Mouse (Mus musculus): Measurements from ENCODE around the gene Dnajc25. TPM values are rescaled to one million over a fixed set of nuclear protein-coding genes. Genes with fewer than 3 reads are reported as not detected.

Dnajc25 gene
- polyA plus RNA-seq (2015; fragmentation: Nextera tagmentation; extraction: Ambion mirVana): 7.4 and 7.5 TPM in 2 replicates

DNA sequence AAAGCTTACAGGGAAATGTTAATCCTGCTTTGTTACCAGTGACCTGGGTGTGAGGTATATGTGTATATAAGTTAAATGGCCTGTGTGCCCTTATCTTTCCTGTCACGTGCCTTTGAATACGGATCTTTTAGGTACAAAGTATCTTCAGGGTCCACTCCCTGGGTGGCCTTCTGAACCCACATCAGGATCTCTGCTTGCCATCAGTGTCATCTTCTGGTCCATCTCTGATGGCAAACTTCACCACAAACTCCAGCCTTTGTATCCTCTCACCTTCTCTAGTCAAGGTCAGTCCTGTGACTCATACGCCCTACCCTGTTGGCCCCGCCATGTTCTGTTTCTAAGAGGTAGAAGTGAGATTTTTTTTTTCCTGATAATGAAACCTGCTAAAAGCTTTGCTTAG, at the start of gene Dnajc25:
Gene Dnajc25, plus strand, starts transcription at position 301 of the 400 bp plus-strand sequence.
- 90% methylated on average over 4 of the region's 4 CpGs for WGBS

DNA sequence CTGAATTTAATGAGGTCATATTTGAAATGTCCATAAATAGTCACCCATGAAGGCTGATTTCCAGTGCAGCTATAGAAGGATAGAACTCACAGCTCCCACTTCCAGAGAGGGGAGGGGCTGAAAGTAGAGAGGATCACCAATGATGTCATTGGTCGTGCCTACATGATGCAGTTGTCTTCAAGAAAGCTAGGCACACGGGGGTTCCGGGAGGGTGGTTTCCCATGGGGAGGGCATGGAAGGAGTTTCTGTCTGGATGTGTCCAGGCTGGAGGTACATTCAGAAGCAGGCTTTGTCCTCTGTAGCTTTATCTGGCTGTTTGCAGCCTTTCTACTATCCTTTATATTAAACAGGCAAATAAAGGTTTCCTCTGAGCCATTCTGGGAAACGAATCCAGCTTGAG, 46.5 kb upstream of the Dnajc25 start:
- Histone ChIP-seq H3K27ac (no peak overlapping the region), H3K27me3 (replicated peaks) (no peaks in the 10 kb centered on the region), H3K4me1 (peaks cover 13% of the 10 kb centered on the region), H3K36me3 (replicated peaks) (no peaks in the 10 kb centered on the region), H3K9ac (no peak overlapping the region), H3K9me3 (no peaks in the 10 kb centered on the region), H3K4me2 (no peak overlapping the region), H3K4me3 (no peak overlapping the region)
- 85% methylated on average over 4 of the region's 4 CpGs for WGBS
- no peak for ATAC-seq (replicated peaks)

More for the DNA sequence above, at the start of gene Dnajc25:
- ATAC-seq (replicated peaks): no peak
- H3K27me3 ChIP-seq (replicated peaks): no peaks in the 10 kb centered on the region
- no peak within 1 kb of the TSS for H3K9ac ChIP-seq
- no peaks in the 10 kb centered on the region for H3K4me1 ChIP-seq
- H3K27ac ChIP-seq: no peak within 1 kb of the TSS
- no peak within 1 kb of the TSS for H3K4me2 ChIP-seq
- no peaks in the 10 kb centered on the region for H3K36me3 ChIP-seq (replicated peaks)
- no peak within 1 kb of the TSS for H3K4me3 ChIP-seq
- no peaks in the 10 kb centered on the region for H3K9me3 ChIP-seq

DNA sequence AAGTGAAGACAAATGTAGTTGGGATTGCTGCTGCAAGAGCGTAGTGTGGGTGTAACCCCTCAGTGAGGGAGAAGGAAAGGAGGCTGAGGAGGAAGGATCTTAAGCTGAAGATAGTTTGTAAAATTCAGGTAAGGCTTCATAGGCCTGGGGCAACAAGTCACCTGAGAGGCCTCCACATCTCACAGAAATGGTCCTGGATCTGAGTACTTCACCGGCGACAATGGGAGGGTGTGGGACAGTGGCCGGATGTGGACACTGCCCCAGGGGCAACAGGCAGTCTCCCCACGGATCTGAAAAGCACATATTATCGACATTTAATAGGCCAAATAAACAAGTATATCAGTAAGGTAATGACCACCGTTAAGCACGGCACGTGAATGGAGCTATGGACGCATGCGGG, 42.2 kb upstream of the Dnajc25 start:
- WGBS: 94% methylated on average over 11 of the region's 11 CpGs
- Histone ChIP-seq H3K27ac (no peak overlapping the region), H3K9ac (no peak overlapping the region), H3K4me3 (no peak overlapping the region), H3K36me3 (replicated peaks) (peaks cover 8% of the 10 kb centered on the region), H3K4me2 (no peak overlapping the region), H3K9me3 (no peaks in the 10 kb centered on the region), H3K4me1 (no peaks in the 10 kb centered on the region), H3K27me3 (replicated peaks) (no peaks in the 10 kb centered on the region)
- ATAC-seq (replicated peaks): no peak

DNA sequence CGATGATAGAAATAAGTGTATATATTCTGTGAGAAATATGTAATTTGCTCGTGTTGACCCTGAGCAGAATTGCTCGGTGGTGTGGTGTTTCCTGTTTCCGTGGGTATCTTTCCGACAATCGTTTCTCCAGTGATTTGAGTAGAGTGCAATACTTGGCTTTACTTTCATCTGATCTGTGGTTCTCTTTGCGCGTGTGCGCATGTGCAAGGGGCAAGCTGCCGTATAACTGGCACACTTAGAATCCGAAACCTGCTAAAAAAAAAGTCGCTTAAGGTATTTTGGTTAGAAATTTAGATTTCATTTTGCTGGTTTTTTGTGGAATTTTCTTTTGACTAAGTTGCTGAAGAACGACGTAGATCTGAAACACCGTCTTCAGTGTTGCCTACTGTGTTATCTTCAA, 33.1 kb upstream of the Dnajc25 start:
- ATAC-seq (replicated peaks): no peak
- Histone ChIP-seq H3K9me3 (no peaks in the 10 kb centered on the region), H3K27ac (no peak overlapping the region), H3K27me3 (replicated peaks) (no peaks in the 10 kb centered on the region), H3K4me1 (no peaks in the 10 kb centered on the region), H3K4me2 (no peak overlapping the region), H3K36me3 (replicated peaks) (peaks cover 7% of the 10 kb centered on the region; the same call in 1 of the 2 replicates), H3K9ac (no peak overlapping the region), H3K4me3 (no peak overlapping the region)
- 94% methylated on average over 15 of the region's 15 CpGs for WGBS

DNA sequence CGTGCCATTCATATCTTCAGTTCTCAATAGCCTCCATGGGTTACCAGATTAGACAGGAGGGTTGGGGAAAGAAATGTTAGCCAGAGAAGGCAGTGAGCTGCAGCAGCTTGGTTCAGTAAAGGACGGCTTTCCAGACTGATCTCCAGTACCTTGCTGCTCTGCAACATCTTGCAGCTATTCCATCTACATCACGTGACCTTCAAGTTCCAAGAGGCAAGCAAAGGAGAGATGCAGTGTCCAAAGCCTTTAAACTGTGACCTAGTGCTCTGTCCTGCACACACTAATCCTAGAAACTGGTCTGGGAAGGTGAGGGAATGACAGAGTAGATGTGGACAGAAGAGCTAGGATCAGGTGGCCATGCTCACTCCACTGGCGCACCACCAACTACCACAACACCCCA, 31.6 kb upstream of the Dnajc25 start:
- ATAC-seq (replicated peaks): no peak
- 97% methylated on average over 4 of the region's 4 CpGs for WGBS
- Histone ChIP-seq H3K36me3 (replicated peaks) (no peaks in the 10 kb centered on the region), H3K27ac (no peak overlapping the region), H3K9ac (no peak overlapping the region), H3K4me2 (no peak overlapping the region), H3K9me3 (no peaks in the 10 kb centered on the region), H3K4me1 (no peaks in the 10 kb centered on the region), H3K4me3 (no peak overlapping the region), H3K27me3 (replicated peaks) (no peaks in the 10 kb centered on the region)

DNA sequence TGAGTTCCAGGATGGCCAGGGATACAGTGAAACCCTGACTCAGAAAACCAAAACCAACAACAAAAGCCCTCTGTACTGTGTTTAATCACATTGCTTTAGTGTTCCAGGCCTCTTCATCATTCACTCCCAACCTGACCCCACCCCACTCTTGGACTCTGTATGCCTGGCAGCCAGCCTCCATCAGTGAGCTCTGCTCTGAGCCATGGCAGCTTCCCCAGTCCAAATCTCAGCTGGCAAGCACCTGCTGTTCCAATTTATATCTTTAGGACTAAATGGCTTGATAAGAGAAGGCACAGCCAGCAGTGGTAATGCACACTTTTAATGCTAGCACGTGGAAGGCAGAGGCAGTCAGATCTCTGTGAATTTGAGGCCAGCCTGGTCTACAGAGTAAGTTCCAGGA, 29.7 kb upstream of the Dnajc25 start:
- no peak overlapping the region for H3K27ac ChIP-seq
- no peaks in the 10 kb centered on the region for H3K27me3 ChIP-seq (replicated peaks)
- H3K36me3 ChIP-seq (replicated peaks): no peaks in the 10 kb centered on the region
- H3K4me3 ChIP-seq: no peak overlapping the region
- no peaks in the 10 kb centered on the region for H3K4me1 ChIP-seq
- no peak overlapping the region for H3K4me2 ChIP-seq
- H3K9ac ChIP-seq: no peak overlapping the region
- H3K9me3 ChIP-seq: no peaks in the 10 kb centered on the region
- ATAC-seq (replicated peaks): no peak
- 89% methylated on average over 1 of the region's 1 CpGs for WGBS

DNA sequence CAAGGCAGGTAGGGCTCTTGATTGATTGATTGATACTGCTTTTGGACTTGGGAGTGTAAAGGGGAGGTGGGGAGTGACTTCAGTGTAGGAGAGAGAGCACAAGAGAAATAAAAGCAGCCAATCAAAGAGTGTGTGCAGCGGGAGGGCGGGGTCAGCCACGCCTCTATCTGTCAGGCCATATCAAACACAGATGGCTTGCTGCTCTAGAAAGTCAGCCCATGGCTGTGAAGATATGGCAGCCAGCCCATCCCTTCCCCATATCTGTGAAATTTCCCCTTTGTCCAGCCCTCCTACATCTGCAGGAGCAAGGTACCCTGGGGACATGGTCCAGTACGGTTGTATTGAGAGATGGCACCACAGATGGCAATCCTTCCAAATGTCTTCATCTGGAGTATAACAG, 24.2 kb upstream of the Dnajc25 start:
- no peak for ATAC-seq (replicated peaks)
- Histone ChIP-seq H3K9ac (no peak overlapping the region), H3K9me3 (no peaks in the 10 kb centered on the region), H3K36me3 (replicated peaks) (no peaks in the 10 kb centered on the region), H3K27me3 (replicated peaks) (no peaks in the 10 kb centered on the region), H3K4me3 (no peak overlapping the region), H3K4me1 (no peaks in the 10 kb centered on the region), H3K4me2 (no peak overlapping the region), H3K27ac (no peak overlapping the region)
- WGBS: 89% methylated on average over 4 of the region's 4 CpGs

GRCm38 (mm10) chr4:58975711-58976110, 19.2 kb upstream of the Dnajc25 start:
- H3K9ac ChIP-seq: no peak overlapping the region
- H3K27ac ChIP-seq: no peak overlapping the region
- no peak overlapping the region for H3K4me2 ChIP-seq
- 80% methylated on average over 5 of the region's 5 CpGs for WGBS
- H3K9me3 ChIP-seq: no peaks in the 10 kb centered on the region
- H3K4me1 ChIP-seq: no peaks in the 10 kb centered on the region
- H3K36me3 ChIP-seq (replicated peaks): no peaks in the 10 kb centered on the region
- H3K27me3 ChIP-seq (replicated peaks): no peaks in the 10 kb centered on the region
- ATAC-seq (replicated peaks): no peak
- no peak overlapping the region for H3K4me3 ChIP-seq

DNA sequence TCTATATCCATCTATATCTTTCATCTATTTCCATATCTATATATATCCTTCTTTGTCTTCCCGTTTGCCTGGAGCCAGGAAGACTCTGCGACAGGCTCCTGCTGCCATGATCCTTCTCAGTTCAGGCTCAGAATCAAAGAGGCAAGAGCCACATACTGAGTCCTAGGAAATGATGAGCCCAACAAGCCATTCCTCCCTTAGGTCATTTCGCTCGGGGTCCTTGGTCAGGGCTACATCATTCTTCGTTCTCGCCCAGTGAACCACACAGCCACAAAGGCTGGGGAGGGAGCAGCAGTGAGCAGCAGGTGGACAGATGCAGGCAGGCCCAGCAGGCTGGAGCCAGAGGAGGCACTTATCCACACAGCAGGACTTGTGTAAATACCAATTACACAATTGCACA, 13.4 kb upstream of the Dnajc25 start:
- 70% methylated on average over 6 of the region's 6 CpGs for WGBS
- no peak overlapping the region for H3K4me2 ChIP-seq
- no peaks in the 10 kb centered on the region for H3K27me3 ChIP-seq (replicated peaks)
- H3K9ac ChIP-seq: no peak overlapping the region
- H3K27ac ChIP-seq: no peak overlapping the region
- H3K9me3 ChIP-seq: no peaks in the 10 kb centered on the region
- H3K4me3 ChIP-seq: no peak overlapping the region
- no peak for ATAC-seq (replicated peaks)
- 0 out of 2 replicates have a peak, but pooled peaks cover under 1% of the 10 kb centered on the region for H3K4me1 ChIP-seq
- no peaks in the 10 kb centered on the region for H3K36me3 ChIP-seq (replicated peaks)

GRCm38 (mm10) chr4:58982806-58983205, 12.1 kb upstream of the Dnajc25 start:
- Histone ChIP-seq H3K4me1 (peaks cover 7% of the 10 kb centered on the region), H3K27me3 (replicated peaks) (peaks cover 6% of the 10 kb centered on the region; the same call in 1 of the 2 replicates), H3K9ac (no peak overlapping the region), H3K4me3 (no peak overlapping the region), H3K9me3 (no peaks in the 10 kb centered on the region), H3K4me2 (no peak overlapping the region), H3K27ac (no peak overlapping the region), H3K36me3 (replicated peaks) (no peaks in the 10 kb centered on the region)
- ATAC-seq (replicated peaks): no peak
- WGBS: 88% methylated on average over 8 of the region's 8 CpGs

DNA sequence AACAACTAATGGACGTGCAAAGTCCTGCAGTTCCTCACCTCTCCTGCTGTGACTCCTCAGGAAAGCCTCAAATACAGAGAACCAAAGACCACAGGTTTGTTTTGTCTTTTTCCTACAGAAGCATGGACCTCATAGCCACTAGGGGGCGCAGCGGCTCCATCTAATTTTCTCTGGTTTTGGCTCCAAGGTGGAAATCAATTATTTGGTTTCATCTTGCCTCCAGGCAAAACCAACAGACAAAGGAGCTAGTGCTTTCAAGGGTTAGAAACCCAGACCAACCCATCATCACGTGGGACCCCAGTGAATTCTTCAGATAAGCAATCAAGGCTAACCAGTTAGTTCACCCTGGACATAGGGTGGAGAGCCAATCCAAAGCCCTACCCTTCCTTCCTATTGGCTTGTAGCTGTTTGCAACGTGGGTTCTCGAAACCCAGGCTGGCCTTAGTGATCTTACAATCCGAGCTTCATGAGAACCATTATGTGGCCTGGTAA, 9.7 kb upstream of the Dnajc25 start:
- WGBS: 28% methylated on average over 7 of the region's 7 CpGs
- Histone ChIP-seq H3K4me1 (peaks cover 7% of the 10 kb centered on the region), H3K9ac (no peak overlapping the region), H3K27me3 (replicated peaks) (peaks cover 6% of the 10 kb centered on the region; the same call in 1 of the 2 replicates), H3K9me3 (no peaks in the 10 kb centered on the region), H3K27ac (no peak overlapping the region), H3K36me3 (replicated peaks) (no peaks in the 10 kb centered on the region), H3K4me3 (no peak overlapping the region), H3K4me2 (no peak overlapping the region)
- 0 out of 2 replicates have a peak, but pooled peaks have one; percentile 24 for ATAC-seq (replicated peaks)

GRCm38 (mm10) chr4:58986540-58987190, 8.2 kb upstream of the Dnajc25 start, which contains the start of gene Ptgr1:
Gene Ptgr1 (minus strand): TSS chr4:58987119.
- Histone ChIP-seq H3K4me3 (peak within 1 kb of the TSS; percentile 46), H3K4me1 (peaks cover 7% of the 10 kb centered on the region), H3K36me3 (replicated peaks) (no peaks in the 10 kb centered on the region), H3K4me2 (peak within 1 kb of the TSS; percentile 91), H3K9ac (peak within 1 kb of the TSS; percentile 37), H3K27ac (no peak within 1 kb of the TSS), H3K9me3 (no peaks in the 10 kb centered on the region), H3K27me3 (replicated peaks) (peaks cover 6% of the 10 kb centered on the region; the same call in 1 of the 2 replicates)
- WGBS: 2% methylated on average over 28 of the region's 28 CpGs
- ATAC-seq (replicated peaks): peak; percentile 83

Data from midbrain, embryonic 15.5 days (tissue).